Mouse (Mus musculus) olfactory bulb, adult 2 months (tissue): ENCODE results near the gene Slc25a47. TPM values are rescaled to one million over a fixed set of nuclear protein-coding genes. Genes with fewer than 3 reads are reported as not detected.

Experiments used
- H3K27ac ChIP-seq: fragments of 200-500 bp; 2 replicates; pipeline ENCODE4 v1.5.1; 2012; ENCODE audit warnings: low read depth, low read length; ENCODE audit not compliant: insufficient read depth
- H3K4me1 ChIP-seq: fragments of 200-500 bp; 2 replicates; pipeline ENCODE4 v1.6.1; 2012; ENCODE audit warnings: low read length; ENCODE audit not compliant: control insufficient read depth, insufficient read depth
- H3K4me3 ChIP-seq: fragments of 200-500 bp; 2 replicates; pipeline ENCODE4 v1.5.1; 2012; ENCODE audit warnings: mild to moderate bottlenecking, low read depth, low read length, moderate library complexity; ENCODE audit not compliant: insufficient read depth
- CTCF ChIP-seq: fragments of 200-500 bp; IDR thresholded peaks from 2 replicates; pipeline ENCODE4 v1.5.1; 2012; ENCODE audit warnings: low read depth, mild to moderate bottlenecking, low read length, moderate library complexity; ENCODE audit not compliant: insufficient read depth
- POLR2A ChIP-seq: fragments of 200-500 bp; IDR thresholded peaks from 2 replicates; pipeline ENCODE4 v1.6.1; 2012; ENCODE audit warnings: mild to moderate bottlenecking, low read depth, low read length, moderate library complexity; ENCODE audit not compliant: insufficient read depth
- WGBS: fragments of 180-500 bp; shearing (Covaris S2); methylation state at CpG from one replicate; pipeline ENCODE4 v1.1.7; 2018; 5-methylcytosine and 5-hydroxymethylcytosine counted together
- polyA plus RNA-seq: library from polyadenylated mRNA; stranded (reverse); fragments of >200 nt; gene quantifications from 2 replicates; pipeline ENCODE4 v1.2.4, GENCODE M21; 2012; ENCODE audit warnings: low replicate concordance; ENCODE audit not compliant: missing spikeins, insufficient read depth, insufficient read length

Slc25a47 gene
- polyA plus RNA-seq, 1 experiment, result not detected

GRCm38 (mm10) chr12:108804388-108804787 is 31.5 kb upstream of the Slc25a47 start:
- Histone ChIP-seq H3K4me1 (peaks cover 3% of the 10 kb centered on the region), H3K4me3 (no peak overlapping the region), H3K27ac (no peak overlapping the region)
- TF ChIP-seq CTCF (no peak), POLR2A (no peak)
- WGBS, result 87% methylated on average over 2 of the region's 2 CpGs

DNA sequence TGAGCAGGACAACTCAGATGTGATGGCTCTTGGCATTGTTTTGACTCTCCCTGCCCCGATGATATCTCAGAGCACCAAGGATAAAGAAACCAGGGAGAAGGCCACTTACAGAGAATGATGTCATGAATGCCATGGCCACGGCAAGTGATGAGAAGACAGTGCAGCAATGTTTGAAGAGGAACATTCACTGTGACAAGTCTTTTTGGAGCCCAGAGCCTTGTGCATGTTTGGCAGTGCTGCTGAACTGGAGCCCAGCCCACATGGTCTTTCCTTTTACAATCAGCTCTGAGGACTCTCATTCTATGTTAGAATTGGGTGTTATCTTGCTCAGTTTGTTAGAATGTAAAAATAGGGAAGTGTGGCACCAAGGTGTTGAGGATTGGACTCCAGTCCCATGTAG is 27.4 kb upstream of the Slc25a47 start:
- Histone ChIP-seq H3K4me1 (peaks cover 6% of the 10 kb centered on the region), H3K4me3 (no peak overlapping the region), H3K27ac (no peak overlapping the region)
- WGBS, result 45% methylated on average over 2 of the region's 2 CpGs
- no peak for TF ChIP-seq POLR2A
- no peak for TF ChIP-seq CTCF

DNA sequence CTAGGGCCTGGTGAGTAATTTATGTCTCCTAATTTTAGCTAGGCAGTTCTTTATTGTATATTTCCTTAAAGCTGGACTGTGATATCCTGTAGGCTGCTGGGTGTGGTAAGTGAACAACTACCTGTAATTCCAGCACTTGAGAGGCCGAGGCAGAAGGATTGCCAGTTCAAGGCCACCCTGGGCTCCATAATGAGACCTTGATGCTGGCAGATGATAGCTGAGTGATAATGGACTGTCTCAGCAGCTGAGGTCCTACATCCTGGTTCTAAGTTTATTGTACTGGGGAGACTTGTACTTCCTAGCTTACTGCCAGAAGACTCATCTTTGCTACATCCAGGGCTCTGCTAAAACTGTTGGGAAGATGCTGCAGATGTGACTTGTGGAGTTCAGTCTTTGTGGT is 26.1 kb upstream of the Slc25a47 start:
- no peak for TF ChIP-seq POLR2A
- no peak for TF ChIP-seq CTCF
- Histone ChIP-seq H3K27ac (no peak overlapping the region), H3K4me1 (peaks cover 13% of the 10 kb centered on the region), H3K4me3 (no peak overlapping the region)
- 52% methylated on average over 1 of the region's 1 CpGs for WGBS

DNA sequence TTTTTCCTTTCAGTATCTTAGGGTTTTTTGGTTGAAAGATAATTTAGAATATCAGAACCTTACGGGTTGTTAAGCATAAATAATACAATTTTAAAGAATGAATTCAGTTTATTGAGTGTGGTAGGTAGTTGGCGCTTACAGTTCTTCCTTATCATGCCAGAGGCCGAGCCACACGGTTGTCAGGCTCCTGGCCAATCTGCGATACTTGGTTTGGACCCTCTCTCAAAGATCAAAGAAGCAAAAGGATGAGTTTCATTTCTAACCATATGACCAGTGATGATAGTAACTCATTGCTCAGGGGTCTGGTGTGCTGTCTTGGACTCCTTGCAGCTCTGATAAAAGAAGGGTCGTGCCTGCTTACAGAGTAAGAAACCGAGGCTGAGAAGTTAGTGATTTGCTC is 25.5 kb upstream of the Slc25a47 start:
- Histone ChIP-seq H3K27ac (no peak overlapping the region), H3K4me1 (peaks cover 13% of the 10 kb centered on the region), H3K4me3 (no peak overlapping the region)
- WGBS, result 86% methylated on average over 7 of the region's 7 CpGs
- TF ChIP-seq POLR2A (no peak), CTCF (no peak)

DNA sequence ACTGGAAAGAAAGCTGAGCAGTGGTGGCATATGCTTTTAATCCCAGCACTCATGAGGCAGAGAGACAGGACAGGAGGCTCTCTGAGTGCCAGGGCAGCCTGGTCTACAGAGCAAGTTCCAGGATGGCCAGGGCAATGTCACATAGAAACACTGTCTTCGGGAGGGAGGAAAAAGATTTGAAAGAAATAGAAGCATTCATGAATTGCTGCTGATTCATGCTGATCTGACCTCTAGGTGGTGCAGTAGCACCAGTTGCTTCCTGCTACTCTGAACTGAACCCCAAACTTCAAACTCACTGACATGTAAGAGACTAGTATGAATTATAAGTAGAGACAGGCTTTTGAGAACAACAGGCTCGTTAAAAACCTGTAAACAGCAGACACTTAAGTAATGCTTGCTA is 24.7 kb upstream of the Slc25a47 start:
- no peak overlapping the region for H3K4me3 ChIP-seq
- WGBS, result 12% methylated on average over 2 of the region's 2 CpGs
- H3K4me1 ChIP-seq, result peaks cover 13% of the 10 kb centered on the region
- no peak overlapping the region for H3K27ac ChIP-seq
- TF ChIP-seq POLR2A (no peak), CTCF (no peak)

GRCm38 (mm10) chr12:108812463-108812862 is 23.4 kb upstream of the Slc25a47 start:
- peaks cover 17% of the 10 kb centered on the region for H3K4me1 ChIP-seq
- H3K27ac ChIP-seq, result no peak overlapping the region
- WGBS, result 23% methylated on average over 6 of the region's 6 CpGs
- TF ChIP-seq CTCF (no peak), POLR2A (no peak)
- no peak overlapping the region for H3K4me3 ChIP-seq

DNA sequence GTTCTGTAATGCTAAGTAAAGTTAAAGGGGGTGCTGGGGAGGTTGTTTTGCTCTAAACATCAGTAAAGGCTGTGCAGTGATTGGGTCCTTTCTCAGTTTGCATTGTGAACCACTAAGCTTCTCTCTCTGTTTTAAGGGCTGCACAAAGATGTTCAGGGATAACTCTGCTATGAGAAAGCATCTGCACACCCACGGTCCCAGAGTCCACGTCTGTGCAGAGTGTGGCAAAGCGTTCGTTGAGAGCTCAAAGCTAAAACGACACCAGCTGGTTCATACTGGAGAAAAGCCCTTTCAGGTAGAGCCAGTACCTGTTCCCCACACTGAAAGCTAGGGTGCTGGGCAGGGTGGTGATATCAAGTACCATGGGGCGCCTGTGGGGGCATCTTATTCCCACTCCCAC is 21.4 kb upstream of the Slc25a47 start:
- no peak overlapping the region for H3K27ac ChIP-seq
- no peak overlapping the region for H3K4me3 ChIP-seq
- H3K4me1 ChIP-seq, result peaks cover 18% of the 10 kb centered on the region
- 63% methylated on average over 6 of the region's 6 CpGs for WGBS
- TF ChIP-seq POLR2A (no peak), CTCF (no peak)

GRCm38 (mm10) chr12:108816569-108816968 is 19.3 kb upstream of the Slc25a47 start:
- Histone ChIP-seq H3K27ac (no peak overlapping the region), H3K4me1 (peaks cover 14% of the 10 kb centered on the region), H3K4me3 (no peak overlapping the region)
- TF ChIP-seq POLR2A, result no peak
- no peak for TF ChIP-seq CTCF
- WGBS, result 49% methylated on average over 11 of the region's 11 CpGs

DNA sequence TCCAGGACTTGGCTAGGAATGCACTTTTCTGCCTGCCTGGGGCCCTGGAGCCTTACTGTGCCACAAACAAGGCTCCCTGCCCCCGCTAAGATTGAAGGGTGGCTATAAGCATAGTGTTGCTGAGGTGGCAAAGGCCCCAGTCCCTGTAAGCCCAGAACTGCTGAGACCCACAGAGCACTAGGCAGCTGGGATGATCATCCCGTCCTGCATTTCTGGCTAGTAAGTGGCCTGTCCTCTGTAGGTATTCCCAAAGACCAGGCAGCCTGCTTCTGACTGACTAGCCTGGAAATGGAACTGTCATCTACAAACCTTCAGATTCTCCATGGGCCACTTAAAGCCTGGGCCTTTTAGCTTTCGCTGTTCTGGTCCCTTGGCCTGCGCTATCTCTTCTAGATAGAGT is 15.4 kb upstream of the Slc25a47 start:
- peaks cover 7% of the 10 kb centered on the region for H3K4me1 ChIP-seq
- H3K4me3 ChIP-seq, result no peak overlapping the region
- WGBS, result 91% methylated on average over 4 of the region's 4 CpGs
- no peak for TF ChIP-seq CTCF
- no peak overlapping the region for H3K27ac ChIP-seq

GRCm38 (mm10) chr12:108823036-108823435 is 12.8 kb upstream of the Slc25a47 start:
- Histone ChIP-seq H3K27ac (no peak overlapping the region), H3K4me3 (no peak overlapping the region), H3K4me1 (peaks cover 4% of the 10 kb centered on the region)
- WGBS, result 69% methylated on average over 8 of the region's 8 CpGs
- TF ChIP-seq POLR2A (no peak), CTCF (no peak)
